Mouse (Mus musculus) hindbrain, embryonic 14.5 days (tissue): ENCODE data around the gene Ankrd42. TPM values are rescaled to one million over a fixed set of nuclear protein-coding genes. Genes with fewer than 3 reads are reported as not detected.

Source experiments
- ATAC-seq: fragments of 200-750 bp; cut with Nextera tagmentation; 2 replicates; pipeline ENCODE4 v1.8.0; 2017; ENCODE audit warnings: moderate number of reproducible peaks, mild to moderate bottlenecking, moderate TSS enrichment, moderate library complexity; ENCODE audit not compliant: low FRiP score
- DNase-seq: peaks from one replicate; pipeline ENCODE4 v3.0.0-alpha.2; 2015; ENCODE audit warnings: low spot score
- H3K27ac ChIP-seq: fragments of 300-500 bp; sonication (generic); 2 replicates; pipeline ENCODE4 v1.5.1; 2014; ENCODE audit warnings: mild to moderate bottlenecking, moderate library complexity
- H3K27me3 ChIP-seq: fragments of 300-500 bp; sonication (generic); 2 replicates; pipeline ENCODE4 v1.6.1; 2014; ENCODE audit warnings: mild to moderate bottlenecking, low read length, mixed read lengths; ENCODE audit not compliant: control insufficient read depth, insufficient read depth
- H3K36me3 ChIP-seq: fragments of 300-500 bp; sonication (generic); replicated peaks from 2 replicates; pipeline ENCODE4 v1.6.1; 2014; ENCODE audit not compliant: control insufficient read depth, insufficient read depth
- H3K4me1 ChIP-seq: fragments of 300-500 bp; sonication (generic); replicated peaks from 2 replicates; pipeline ENCODE4 v1.6.1; 2014; ENCODE audit warnings: antibody characterized with exemption, low read length, mixed read lengths; ENCODE audit not compliant: control insufficient read depth, insufficient read depth
- H3K4me2 ChIP-seq: fragments of 300-500 bp; sonication (generic); replicated peaks from 2 replicates; pipeline ENCODE4 v1.6.1; 2014; ENCODE audit warnings: mild to moderate bottlenecking, moderate library complexity
- H3K4me3 ChIP-seq: fragments of 300-500 bp; sonication (generic); replicated peaks from 2 replicates; pipeline ENCODE4 v1.5.1; 2014; ENCODE audit warnings: mild to moderate bottlenecking, low read length
- H3K9ac ChIP-seq: fragments of 300-500 bp; sonication (generic); 2 replicates; pipeline ENCODE4 v1.6.1; 2014
- H3K9me3 ChIP-seq: fragments of 300-500 bp; sonication (generic); 2 replicates; pipeline ENCODE4 v1.6.1; 2016; ENCODE audit warnings: low read length; ENCODE audit not compliant: control insufficient read depth
- WGBS: fragments of 180-500 bp; shearing (Covaris S2); extraction: QIAGEN DNeasy Blood & Tissue Kit; methylation state at CpG from one replicate; pipeline ENCODE4 v1.1.7; 2014; 5-methylcytosine and 5-hydroxymethylcytosine counted together
- polyA plus RNA-seq: library from polyadenylated mRNA; unstranded; fragments of >200 nt; fragmentation: Nextera tagmentation; extraction: Ambion mirVana; gene quantifications from 2 replicates; pipeline ENCODE4 v1.2.1, GENCODE M21; 2014

Ankrd42 gene
- 17.1 and 21.0 TPM in 2 replicates for polyA plus RNA-seq

DNA sequence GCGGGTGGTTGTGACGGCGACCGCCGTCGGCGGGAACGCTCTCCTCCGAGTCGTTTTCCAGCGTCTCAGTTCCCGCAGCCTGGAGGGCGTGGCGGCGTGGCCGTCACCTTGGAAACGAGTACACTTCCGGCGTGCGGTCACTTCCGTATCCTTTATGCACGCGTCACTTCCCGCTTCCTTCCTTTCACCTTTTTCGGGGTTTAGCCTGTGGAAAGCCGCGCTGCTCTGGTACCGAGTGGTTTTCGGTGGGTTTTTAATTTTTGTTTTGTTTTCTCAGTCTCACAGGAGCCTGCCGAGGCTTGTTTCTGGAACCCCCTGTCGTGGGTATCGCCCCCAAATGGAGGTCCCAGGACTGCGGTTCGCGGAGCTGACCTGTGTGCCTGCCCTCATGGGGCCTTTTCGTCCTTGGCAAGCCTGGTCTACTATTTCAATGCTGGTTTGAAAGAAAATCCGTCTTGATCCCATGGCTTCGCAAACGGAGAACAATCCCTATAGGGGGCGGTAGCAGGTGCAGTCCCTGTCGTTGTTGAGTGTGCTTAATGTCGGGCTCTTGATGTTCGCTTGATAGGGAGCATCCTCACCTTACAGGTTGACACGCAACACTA is at the start of gene Ankrd42:
TSS of gene Ankrd42 (minus strand) at position 122 of the 605 bp plus-strand sequence.
- Histone ChIP-seq H3K4me3 (peak within 1 kb of the TSS; percentile 94), H3K9me3 (no peaks in the 10 kb centered on the region), H3K4me1 (peaks cover 16% of the 10 kb centered on the region), H3K4me2 (peak within 1 kb of the TSS; percentile 98), H3K27ac (peak within 1 kb of the TSS; percentile 89), H3K36me3 (peaks cover 25% of the 10 kb centered on the region), H3K9ac (peak within 1 kb of the TSS; percentile 91), H3K27me3 (no peaks in the 10 kb centered on the region)
- peak; percentile 99 for ATAC-seq
- under 1% methylated on average over 44 of the region's 44 CpGs for WGBS
- peak; percentile 97 for DNase-seq

DNA sequence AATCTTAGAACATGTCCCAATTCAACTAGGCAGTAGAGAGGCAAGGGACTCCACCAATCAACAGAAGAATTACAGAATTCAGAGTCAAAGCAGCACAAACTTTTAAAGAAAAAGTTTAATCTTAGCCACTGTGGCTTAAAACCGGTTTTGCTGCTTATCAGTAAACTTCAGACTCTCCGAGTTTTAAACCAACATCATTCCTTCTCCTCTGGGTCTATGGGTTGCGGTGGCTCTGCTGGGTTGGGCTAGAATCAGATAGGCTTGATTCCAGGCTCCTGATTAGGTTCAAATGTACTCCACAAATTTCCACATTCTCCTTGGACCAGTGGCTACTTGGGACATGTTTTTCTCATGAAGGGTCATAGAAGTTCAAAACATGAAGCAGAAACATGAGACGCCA is 40.4 kb upstream of the Ankrd42 start:
- Histone ChIP-seq H3K4me3 (no peak overlapping the region), H3K27ac (no peak overlapping the region), H3K9ac (no peak overlapping the region), H3K4me2 (no peak overlapping the region), H3K27me3 (no peaks in the 10 kb centered on the region), H3K9me3 (no peaks in the 10 kb centered on the region), H3K4me1 (no peaks in the 10 kb centered on the region), H3K36me3 (no peaks in the 10 kb centered on the region)
- WGBS, result 76% methylated on average over 4 of the region's 4 CpGs
- ATAC-seq (no peak), DNase-seq (no peak)

DNA sequence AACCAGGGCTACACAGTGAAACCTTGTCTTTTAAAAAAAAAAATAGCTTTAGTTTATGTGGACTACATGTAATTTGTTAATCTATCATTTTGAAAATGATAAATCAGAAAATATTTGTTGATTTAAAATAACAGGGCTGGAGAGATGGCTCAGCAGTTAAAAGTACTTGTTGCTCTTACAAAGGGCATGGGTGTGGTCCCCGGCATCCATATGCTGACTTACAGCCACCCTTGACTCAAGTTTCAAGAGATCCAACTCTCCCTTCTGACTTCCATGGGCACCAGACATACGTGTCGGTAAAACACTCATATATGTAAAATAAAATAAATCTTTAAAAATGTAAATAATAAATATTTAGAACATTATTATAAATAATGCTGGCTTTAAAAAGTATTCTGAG is 38.2 kb upstream of the Ankrd42 start:
- no peak for DNase-seq
- H3K4me1 ChIP-seq, result no peaks in the 10 kb centered on the region
- no peak overlapping the region for H3K4me2 ChIP-seq
- no peak for ATAC-seq
- no peaks in the 10 kb centered on the region for H3K36me3 ChIP-seq
- no peak overlapping the region for H3K4me3 ChIP-seq
- WGBS, result 95% methylated on average over 3 of the region's 3 CpGs
- H3K27me3 ChIP-seq, result no peaks in the 10 kb centered on the region
- H3K27ac ChIP-seq, result no peak overlapping the region
- H3K9ac ChIP-seq, result no peak overlapping the region
- no peaks in the 10 kb centered on the region for H3K9me3 ChIP-seq

DNA sequence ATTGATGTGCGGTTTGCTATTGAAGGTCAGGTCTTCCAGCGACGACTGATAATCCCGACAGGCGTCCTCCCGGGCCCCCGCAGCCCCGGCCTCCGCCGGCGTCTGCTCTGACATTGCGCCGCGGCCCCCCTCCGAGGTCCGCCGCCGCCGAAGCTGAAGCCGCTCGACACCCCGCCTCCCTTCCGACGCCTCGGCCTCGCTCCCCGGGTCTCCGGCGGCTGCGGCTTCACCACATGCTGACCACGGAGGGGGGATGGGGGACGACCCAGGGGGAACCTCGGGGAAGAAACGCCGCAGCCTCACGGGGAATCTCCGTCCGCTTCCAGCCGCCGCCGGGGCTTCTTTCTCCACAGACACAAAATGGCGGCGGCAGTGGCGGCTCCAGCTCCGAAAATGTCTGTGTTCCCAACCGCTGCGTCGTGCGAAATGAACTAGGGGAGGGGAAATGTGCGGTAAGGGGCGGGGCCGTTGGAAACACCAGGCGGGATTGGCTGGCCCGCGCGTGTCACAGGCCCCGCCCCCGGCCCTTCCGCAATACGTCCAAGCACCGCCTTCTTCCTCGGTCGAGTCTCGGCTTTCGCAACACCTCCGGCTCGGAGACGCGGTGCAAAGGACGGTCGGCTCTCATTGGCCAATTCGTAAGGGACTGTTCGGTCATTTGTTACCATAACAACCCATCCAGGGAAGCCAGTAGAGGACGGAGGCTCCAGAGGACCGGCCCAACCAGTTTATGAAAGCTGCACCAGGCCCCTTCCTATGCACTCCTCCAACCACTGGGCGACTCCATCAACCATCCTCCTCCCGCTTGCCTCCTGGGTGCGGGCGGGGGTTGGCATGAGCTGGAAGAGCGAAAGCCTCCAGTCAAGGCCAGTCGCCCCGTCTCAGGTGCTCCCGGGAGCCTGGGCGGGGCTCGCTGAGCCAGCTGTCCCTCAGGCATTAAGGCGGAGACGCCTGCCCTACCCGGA is 32.8 kb upstream of the Ankrd42 start, which contains the start of gene Pcf11:
TSS of gene Pcf11 (minus strand) at position 428 of the 965 bp plus-strand sequence.
- WGBS, result under 1% methylated on average over 80 of the region's 88 CpGs
- H3K27ac ChIP-seq, result peak within 1 kb of the TSS; percentile 99

DNA sequence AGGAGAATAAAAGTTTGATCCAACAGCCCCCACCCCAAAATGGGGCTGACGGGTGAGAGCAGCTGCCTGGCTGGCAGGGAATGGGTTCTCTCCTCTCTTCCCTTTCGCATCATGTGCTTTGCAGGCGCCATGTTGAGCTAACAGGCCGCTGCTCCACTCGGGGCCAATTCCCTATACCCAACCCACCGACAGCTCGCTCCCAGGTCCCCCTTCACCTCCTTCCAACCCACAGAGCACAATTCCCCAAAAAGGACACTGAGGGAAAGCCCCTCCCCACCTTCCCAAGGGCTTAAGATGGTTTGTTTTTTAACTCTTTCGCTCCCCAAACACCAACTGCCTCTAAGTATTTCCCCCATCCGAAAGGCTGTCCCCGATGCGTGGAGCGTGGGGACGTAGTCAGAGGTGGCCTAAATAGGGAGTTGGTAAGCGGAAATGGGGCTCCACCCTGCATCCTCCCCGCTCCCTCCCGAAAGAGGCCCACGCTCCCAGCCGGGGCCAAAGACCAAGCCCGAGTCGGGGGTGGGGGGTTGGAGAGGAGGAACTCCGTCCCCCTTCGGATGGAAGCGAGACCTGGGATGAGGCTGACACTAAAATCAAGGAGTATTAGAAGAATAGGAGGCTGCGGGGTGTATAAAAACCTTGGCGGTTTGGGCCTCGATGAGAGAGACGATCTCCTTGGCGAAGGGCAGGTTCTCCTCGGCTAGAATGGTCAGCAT is 32.0 kb upstream of the Ankrd42 start:
- H3K9ac ChIP-seq, result peak overlapping the region; percentile 98
- peak overlapping the region; percentile 93 for H3K4me2 ChIP-seq
- H3K27ac ChIP-seq, result peak overlapping the region; percentile 99
- H3K9me3 ChIP-seq, result no peaks in the 10 kb centered on the region
- no peaks in the 10 kb centered on the region for H3K36me3 ChIP-seq
- DNase-seq (peak; percentile 40), ATAC-seq (peak; percentile 14; the same call in 1 of the 2 replicates)
- H3K27me3 ChIP-seq, result no peaks in the 10 kb centered on the region
- WGBS, result under 1% methylated on average over 29 of the region's 29 CpGs
- peak overlapping the region; percentile 87 for H3K4me3 ChIP-seq
- peaks cover 24% of the 10 kb centered on the region for H3K4me1 ChIP-seq

More for the DNA sequence above, 32.8 kb upstream of the Ankrd42 start, which contains the start of gene Pcf11:
- Histone ChIP-seq H3K36me3 (no peaks in the 10 kb centered on the region), H3K4me2 (peak within 1 kb of the TSS; percentile 93), H3K4me1 (peaks cover 24% of the 10 kb centered on the region), H3K4me3 (peak within 1 kb of the TSS; percentile 87), H3K9ac (peak within 1 kb of the TSS; percentile 98), H3K9me3 (no peaks in the 10 kb centered on the region), H3K27me3 (no peaks in the 10 kb centered on the region)
- ATAC-seq, result peak; percentile 99
- peak; percentile 96 for DNase-seq

DNA sequence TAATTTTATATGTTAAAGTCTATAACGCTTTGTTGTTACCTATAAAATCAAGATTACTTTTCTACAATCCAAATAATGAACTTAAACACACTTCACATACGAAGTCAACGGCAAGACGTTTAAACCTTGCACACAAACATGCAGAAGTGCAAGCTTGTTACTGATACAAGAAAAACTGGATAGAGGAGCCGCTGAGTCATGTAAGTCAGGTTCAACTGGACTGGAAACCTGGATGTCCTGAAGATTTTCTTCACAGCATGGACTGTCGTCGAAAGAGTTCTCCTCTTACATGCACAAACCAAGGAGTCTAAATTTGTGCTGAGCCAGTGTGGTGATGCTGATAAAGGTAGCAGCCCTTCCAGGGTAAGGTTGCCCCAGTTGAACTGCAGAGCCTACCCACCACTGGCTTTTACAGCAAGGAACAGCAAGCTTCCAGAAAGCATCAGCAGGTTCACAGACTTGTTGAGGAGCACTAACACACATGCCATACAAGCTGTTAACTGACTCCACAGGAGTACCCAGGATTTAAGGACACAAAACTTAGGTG is 29.4 kb upstream of the Ankrd42 start:
- peaks cover 12% of the 10 kb centered on the region for H3K36me3 ChIP-seq
- no peaks in the 10 kb centered on the region for H3K27me3 ChIP-seq
- ATAC-seq (no peak), DNase-seq (no peak)
- H3K9me3 ChIP-seq, result no peaks in the 10 kb centered on the region
- WGBS, result 91% methylated on average over 7 of the region's 7 CpGs
- H3K4me1 ChIP-seq, result peaks cover 24% of the 10 kb centered on the region
- H3K27ac ChIP-seq, result no peak overlapping the region
- H3K4me3 ChIP-seq, result no peak overlapping the region
- H3K4me2 ChIP-seq, result peak overlapping the region; percentile 93
- H3K9ac ChIP-seq, result no peak overlapping the region

DNA sequence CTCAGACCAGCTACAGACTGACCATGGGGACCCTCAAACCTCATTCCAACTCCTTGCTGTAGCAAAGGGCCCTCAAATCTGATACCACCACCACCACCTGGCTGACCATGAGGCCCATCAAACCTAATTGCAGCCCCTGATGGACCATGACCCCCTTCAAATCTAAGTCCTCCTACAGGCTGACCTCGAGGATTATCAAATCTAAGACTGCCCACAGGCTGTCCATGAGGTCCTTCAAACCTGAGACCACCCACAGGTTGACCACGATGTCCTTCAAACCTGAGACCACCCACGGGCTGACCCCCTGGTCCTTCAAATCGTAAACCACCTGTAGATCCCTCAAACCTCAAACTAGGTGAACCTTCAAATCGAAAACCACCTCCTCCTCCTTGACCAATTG is 21.1 kb upstream of the Ankrd42 start:
- H3K4me2 ChIP-seq, result no peak overlapping the region
- no peak overlapping the region for H3K9ac ChIP-seq
- WGBS, result 99% methylated on average over 5 of the region's 5 CpGs
- H3K36me3 ChIP-seq, result peaks cover 76% of the 10 kb centered on the region
- no peaks in the 10 kb centered on the region for H3K4me1 ChIP-seq
- H3K4me3 ChIP-seq, result no peak overlapping the region
- no peaks in the 10 kb centered on the region for H3K27me3 ChIP-seq
- H3K9me3 ChIP-seq, result no peaks in the 10 kb centered on the region; the same call in 1 of the 2 replicates
- ATAC-seq (no peak), DNase-seq (no peak)
- H3K27ac ChIP-seq, result no peak overlapping the region

DNA sequence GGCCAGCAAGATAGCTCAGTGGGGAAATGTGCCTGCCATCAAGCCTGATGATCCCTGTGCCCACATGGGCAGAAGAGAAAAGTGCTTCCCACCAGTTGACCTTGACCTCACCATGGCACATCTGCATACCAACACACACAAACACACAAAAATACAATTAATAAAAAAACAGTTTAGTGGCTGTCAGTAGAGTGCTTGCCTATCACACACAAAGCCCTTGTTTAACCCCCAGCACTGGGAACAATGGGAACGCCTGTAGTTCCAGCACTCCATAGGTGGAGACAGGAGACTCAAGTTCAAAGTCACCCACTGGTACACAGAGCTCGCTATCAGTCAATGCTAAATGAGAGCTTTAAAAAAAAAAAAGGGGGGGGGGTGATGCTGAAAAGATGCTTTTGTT is 19.4 kb upstream of the Ankrd42 start:
- Histone ChIP-seq H3K4me3 (no peak overlapping the region), H3K36me3 (peaks cover 78% of the 10 kb centered on the region), H3K27ac (no peak overlapping the region), H3K27me3 (no peaks in the 10 kb centered on the region), H3K4me1 (no peaks in the 10 kb centered on the region), H3K9ac (no peak overlapping the region), H3K4me2 (no peak overlapping the region), H3K9me3 (no peaks in the 10 kb centered on the region; the same call in 1 of the 2 replicates)
- ATAC-seq, result no peak
- WGBS, result 84% methylated on average over 2 of the region's 2 CpGs
- no peak for DNase-seq
